In the genomic region with DNA sequence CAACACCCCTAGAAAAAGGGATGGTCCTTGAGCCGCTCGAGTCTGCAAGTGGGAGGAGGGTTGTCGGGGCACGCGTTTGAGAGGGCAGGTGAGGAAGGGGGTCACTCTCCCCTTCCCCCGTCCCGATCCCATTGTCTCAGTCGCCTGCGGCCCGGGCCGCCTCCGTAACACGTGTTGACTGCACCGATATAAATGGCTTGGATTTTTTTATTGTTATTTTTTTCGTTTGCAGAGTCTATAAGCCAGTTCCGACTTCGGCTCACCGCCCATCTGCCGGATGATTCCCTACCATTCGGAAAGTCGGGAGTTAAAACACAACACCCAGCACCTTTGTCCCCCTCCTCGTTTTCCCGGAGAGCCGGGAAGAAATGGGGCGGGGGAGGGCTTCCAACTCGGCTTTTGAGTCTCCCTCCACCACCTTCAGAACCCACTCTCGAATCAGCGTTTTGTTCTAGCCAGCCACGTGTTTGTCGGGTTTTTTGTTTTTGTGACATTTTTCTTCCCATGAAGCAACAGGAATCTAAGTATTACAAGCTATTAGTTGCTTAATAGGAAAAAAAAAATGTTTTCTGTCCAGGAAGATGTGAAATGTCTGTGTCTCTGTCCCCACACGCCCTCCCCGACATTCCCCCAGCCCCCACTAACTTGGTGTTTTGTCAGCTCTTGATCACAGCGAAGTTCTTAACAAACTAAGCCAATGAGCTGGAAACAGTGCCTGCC, we compare ENCODE assay signal across 8 mouse cellular contexts. TPM values are rescaled to one million over a fixed set of nuclear protein-coding genes. Genes with fewer than 3 reads are reported as not detected.
DNase-seq lines count a peak whose midpoint lies in the region; ATAC-seq and TF ChIP-seq lines count a peak whose summit lies in the region.

No protein-coding gene starts in this region.

- under 1% methylated on average over 33 of the region's 33 CpGs for WGBS in lung, embryonic 16.5 days
- under 1% methylated on average over 33 of the region's 33 CpGs for WGBS in embryonic facial prominence, embryonic 13.5 days
- WGBS in hindbrain, embryonic 10.5 days = under 1% methylated on average over 33 of the region's 33 CpGs
- under 1% methylated on average over 33 of the region's 33 CpGs for WGBS in liver, postnatal 0 days (ENCODE audit: insufficient replicate concordance)

- H3K36me3 ChIP-seq in lung, embryonic 16.5 days (ENCODE audit: control insufficient read depth, insufficient read depth, low read length) = no peaks in the 10 kb centered on the region
- H3K36me3 ChIP-seq in embryonic facial prominence, embryonic 13.5 days = no peaks in the 10 kb centered on the region
- 0 out of 2 replicates have a peak, but pooled peaks cover 5% of the 10 kb centered on the region for H3K36me3 ChIP-seq in hindbrain, embryonic 10.5 days
- H3K36me3 ChIP-seq in liver, postnatal 0 days (replicated peaks; ENCODE audit: insufficient read depth, low read length) = no peaks in the 10 kb centered on the region

- H3K27ac ChIP-seq in lung, embryonic 16.5 days (ENCODE audit: low read length) = no peak overlapping the region
- peak overlapping the region; percentile 99 for H3K27ac ChIP-seq in embryonic facial prominence, embryonic 13.5 days
- peak overlapping the region; percentile 100 for H3K27ac ChIP-seq in hindbrain, embryonic 10.5 days
- H3K27ac ChIP-seq in liver, postnatal 0 days (ENCODE audit: low read depth) = no peak overlapping the region

- H3K27me3 ChIP-seq in lung, embryonic 16.5 days (ENCODE audit: control insufficient read depth, insufficient read depth, low read depth, low read length) = peaks cover 12% of the 10 kb centered on the region
- 0 out of 2 replicates have a peak, but pooled peaks cover under 1% of the 10 kb centered on the region for H3K27me3 ChIP-seq in embryonic facial prominence, embryonic 13.5 days
- H3K27me3 ChIP-seq in hindbrain, embryonic 10.5 days (ENCODE audit: insufficient read depth, poor library complexity, severe bottlenecking) = no peaks in the 10 kb centered on the region
- H3K27me3 ChIP-seq in liver, postnatal 0 days (ENCODE audit: insufficient read depth, low read length) = peaks cover 69% of the 10 kb centered on the region

- no peak; the same call in 1 of the 2 replicates for ATAC-seq in lung, embryonic 16.5 days (ENCODE audit: low read depth)
- no peak; the same call in 1 of the 2 replicates for ATAC-seq in embryonic facial prominence, embryonic 13.5 days (ENCODE audit: insufficient number of reproducible peaks, insufficient read depth, low FRiP score, low TSS enrichment, low read depth)
- no peak for ATAC-seq in liver, postnatal 0 days
- no peak for ATAC-seq in granulocyte monocyte progenitor cell, adult 5-6 weeks (replicated peaks; ENCODE audit: poor library complexity, severe bottlenecking)

- TF ChIP-seq EP300 in liver, postnatal 0 days (IDR thresholded peaks at IDR 0.05; ENCODE audit: low read depth) = no peak

- H3K9me3 ChIP-seq in lung, embryonic 16.5 days (ENCODE audit: control insufficient read depth, low read length) = no peaks in the 10 kb centered on the region
- no peaks in the 10 kb centered on the region for H3K9me3 ChIP-seq in embryonic facial prominence, embryonic 13.5 days
- no peaks in the 10 kb centered on the region for H3K9me3 ChIP-seq in hindbrain, embryonic 10.5 days
- no peaks in the 10 kb centered on the region for H3K9me3 ChIP-seq in liver, postnatal 0 days (ENCODE audit: low read length)

- H3K4me1 ChIP-seq in lung, embryonic 16.5 days (replicated peaks; ENCODE audit: control insufficient read depth, insufficient read depth, low read length) = peaks cover 23% of the 10 kb centered on the region
- H3K4me1 ChIP-seq in embryonic facial prominence, embryonic 13.5 days = peaks cover 14% of the 10 kb centered on the region
- H3K4me1 ChIP-seq in hindbrain, embryonic 10.5 days (replicated peaks) = peaks cover 49% of the 10 kb centered on the region
- H3K4me1 ChIP-seq in liver, postnatal 0 days (ENCODE audit: insufficient read depth) = peaks cover 12% of the 10 kb centered on the region

- no peak for DNase-seq in lung, adult 18-20 months
- no peak for DNase-seq in hindbrain, embryonic 10.5 days (ENCODE audit: low spot score)
- no peak for DNase-seq in liver, postnatal 0 days
- DNase-seq in layer of hippocampus, postnatal 36 days = no peak
- no peak for DNase-seq in urinary bladder, postnatal 25 days (ENCODE audit: low spot score)

- no peak for TF ChIP-seq CTCF in liver, postnatal 0 days (IDR thresholded peaks at IDR 0.05; ENCODE audit: low read depth)

- peak overlapping the region; percentile 93 for H3K9ac ChIP-seq in lung, embryonic 16.5 days (ENCODE audit: low read length)
- H3K9ac ChIP-seq in embryonic facial prominence, embryonic 13.5 days = peak overlapping the region; percentile 97
- no peak overlapping the region for H3K9ac ChIP-seq in liver, postnatal 0 days (replicated peaks)

- H3K4me3 ChIP-seq in lung, embryonic 16.5 days (ENCODE audit: low read length) = peak overlapping the region; percentile 87
- peak overlapping the region; percentile 87 for H3K4me3 ChIP-seq in embryonic facial prominence, embryonic 13.5 days
- H3K4me3 ChIP-seq in hindbrain, embryonic 10.5 days = peak overlapping the region; percentile 100
- H3K4me3 ChIP-seq in liver, postnatal 0 days (ENCODE audit: low read depth, low read length) = peak overlapping the region; percentile 57

- H3K4me2 ChIP-seq in lung, embryonic 16.5 days (ENCODE audit: low read depth, low read length) = peak overlapping the region; percentile 99
- H3K4me2 ChIP-seq in embryonic facial prominence, embryonic 13.5 days = peak overlapping the region; percentile 85
- H3K4me2 ChIP-seq in liver, postnatal 0 days (ENCODE audit: low read depth, low read length) = peak overlapping the region; percentile 80

RNA-seq across cellular contexts. Expression of a gene that starts 1.9 kb away (rescaled TPM):
- polyA plus RNA-seq in lung, embryonic 16.5 days (2015; fragmentation: Nextera tagmentation; extraction: Ambion mirVana) = 31.0 and 36.2 TPM in 2 replicates
- polyA plus RNA-seq in embryonic facial prominence, embryonic 13.5 days (2015; fragmentation: Nextera tagmentation; extraction: Ambion mirVana) = 52.6 and 65.4 TPM in 2 replicates
- polyA plus RNA-seq in hindbrain, embryonic 10.5 days (2016; fragmentation: Nextera tagmentation; extraction: Ambion mirVana) = 167 and 186 TPM in 2 replicates
- 1.6 and 2.8 TPM in 2 replicates for polyA plus RNA-seq in liver, postnatal 0 days (2015; fragmentation: Nextera tagmentation; extraction: Ambion mirVana)
- total RNA-seq in layer of hippocampus, postnatal 36 days (2021) = not detected
- not detected in 2 replicates for total RNA-seq in granulocyte monocyte progenitor cell, adult 5-6 weeks (2014; fragmentation: Nextera tagmentation)
- total RNA-seq in granulocyte monocyte progenitor cell, adult 5-6 weeks (2017) = under 0.01 TPM in 1 of 2 replicates, not detected in the other

RNA-seq across cellular contexts. Expression of a gene that starts 16.7 kb away (rescaled TPM):
- not detected in 2 replicates for polyA plus RNA-seq in lung, embryonic 16.5 days (2015; fragmentation: Nextera tagmentation; extraction: Ambion mirVana)
- polyA plus RNA-seq in embryonic facial prominence, embryonic 13.5 days (2015; fragmentation: Nextera tagmentation; extraction: Ambion mirVana) = not detected in 2 replicates
- polyA plus RNA-seq in hindbrain, embryonic 10.5 days (2016; fragmentation: Nextera tagmentation; extraction: Ambion mirVana) = not detected in 2 replicates
- not detected in 2 replicates for polyA plus RNA-seq in liver, postnatal 0 days (2015; fragmentation: Nextera tagmentation; extraction: Ambion mirVana)
- not detected for total RNA-seq in layer of hippocampus, postnatal 36 days (2021)
- not detected in 2 replicates for total RNA-seq in granulocyte monocyte progenitor cell, adult 5-6 weeks (2014; fragmentation: Nextera tagmentation)
- not detected in 2 replicates for total RNA-seq in granulocyte monocyte progenitor cell, adult 5-6 weeks (2017)

RNA-seq across cellular contexts. Expression of a gene that starts 27.0 kb away (rescaled TPM):
- 84.3 and 92.0 TPM in 2 replicates for polyA plus RNA-seq in lung, embryonic 16.5 days (2015; fragmentation: Nextera tagmentation; extraction: Ambion mirVana)
- polyA plus RNA-seq in embryonic facial prominence, embryonic 13.5 days (2015; fragmentation: Nextera tagmentation; extraction: Ambion mirVana) = 95.5 and 107 TPM in 2 replicates
- polyA plus RNA-seq in hindbrain, embryonic 10.5 days (2016; fragmentation: Nextera tagmentation; extraction: Ambion mirVana) = 118 and 126 TPM in 2 replicates
- polyA plus RNA-seq in liver, postnatal 0 days (2015; fragmentation: Nextera tagmentation; extraction: Ambion mirVana) = 46.9 and 47.5 TPM in 2 replicates
- 100 to 1,000 TPM; 101 to 107 TPM for total RNA-seq in layer of hippocampus, postnatal 36 days (2021)
- 88.7 and 94.9 TPM in 2 replicates for total RNA-seq in granulocyte monocyte progenitor cell, adult 5-6 weeks (2014; fragmentation: Nextera tagmentation)
- total RNA-seq in granulocyte monocyte progenitor cell, adult 5-6 weeks (2017) = 37.0 and 44.1 TPM in 2 replicates

RNA-seq across cellular contexts. Expression of a gene that starts 57.5 kb away (rescaled TPM):
- 36.7 and 38.4 TPM in 2 replicates for polyA plus RNA-seq in lung, embryonic 16.5 days (2015; fragmentation: Nextera tagmentation; extraction: Ambion mirVana)
- 39.8 and 43.2 TPM in 2 replicates for polyA plus RNA-seq in embryonic facial prominence, embryonic 13.5 days (2015; fragmentation: Nextera tagmentation; extraction: Ambion mirVana)
- 28.6 and 28.7 TPM in 2 replicates for polyA plus RNA-seq in hindbrain, embryonic 10.5 days (2016; fragmentation: Nextera tagmentation; extraction: Ambion mirVana)
- polyA plus RNA-seq in liver, postnatal 0 days (2015; fragmentation: Nextera tagmentation; extraction: Ambion mirVana) = 11.5 and 12.3 TPM in 2 replicates
- 10 to 100 TPM; 53.8 to 54.6 TPM for total RNA-seq in layer of hippocampus, postnatal 36 days (2021)
- 29.1 and 34.1 TPM in 2 replicates for total RNA-seq in granulocyte monocyte progenitor cell, adult 5-6 weeks (2014; fragmentation: Nextera tagmentation)
- total RNA-seq in granulocyte monocyte progenitor cell, adult 5-6 weeks (2017) = 17.2 and 20.8 TPM in 2 replicates

Comparison
In these comparisons a context has a peak if more than half of its experiments do, and no peak if none do; other contexts are left out.
1. H3K27ac ChIP-seq: peak in embryonic facial prominence, embryonic 13.5 days (single experiment) and hindbrain, embryonic 10.5 days (single experiment); none in lung, embryonic 16.5 days (single experiment) and liver, postnatal 0 days (single experiment).
2. Peak in every context shown above with its lines, with median percentiles within 50 percentile points of each other: H3K4me2 ChIP-seq and H3K4me3 ChIP-seq.